Mouse (Mus musculus) ES-E14 (cell line): ENCODE results near the gene Foxo6.

Experiments
- HCFC1 ChIP-seq: IDR thresholded peaks from 2 replicates; pipeline ENCODE4 v1.6.1; 2012; ENCODE audit warnings: low read length, inconsistent platforms, borderline replicate concordance; ENCODE audit not compliant: insufficient read depth
- MAFK ChIP-seq: IDR thresholded peaks from 2 replicates; pipeline ENCODE4 v1.6.1; 2014; ENCODE audit warnings: mild to moderate bottlenecking, low read depth, low read length, inconsistent platforms; ENCODE audit not compliant: insufficient read depth
- ZC3H11A ChIP-seq: IDR thresholded peaks from 2 replicates; pipeline ENCODE4 v1.6.1; 2012; ENCODE audit warnings: low read depth, mild to moderate bottlenecking, inconsistent platforms, low read length, borderline replicate concordance
- ZNF384 ChIP-seq: IDR thresholded peaks from 2 replicates; pipeline ENCODE4 v1.6.1; 2012; ENCODE audit warnings: low read depth, low read length, inconsistent platforms

- no peak for TF ChIP-seq HCFC1
- no peak for TF ChIP-seq ZC3H11A
- TF ChIP-seq ZNF384, result no peak
- TF ChIP-seq MAFK, result no peak
Measured at GRCm38 (mm10) chr4:120332405-120332933, 45.3 kb upstream of the Foxo6 start.
